Mouse (Mus musculus): ENCODE results near the gene Gm29423.
"Not testable (repeated sequence)": the region's sequence is repeated elsewhere in the genome, so short reads cannot be mapped to it uniquely, and the experiment has no call there.

Gene Gm29423

DNA sequence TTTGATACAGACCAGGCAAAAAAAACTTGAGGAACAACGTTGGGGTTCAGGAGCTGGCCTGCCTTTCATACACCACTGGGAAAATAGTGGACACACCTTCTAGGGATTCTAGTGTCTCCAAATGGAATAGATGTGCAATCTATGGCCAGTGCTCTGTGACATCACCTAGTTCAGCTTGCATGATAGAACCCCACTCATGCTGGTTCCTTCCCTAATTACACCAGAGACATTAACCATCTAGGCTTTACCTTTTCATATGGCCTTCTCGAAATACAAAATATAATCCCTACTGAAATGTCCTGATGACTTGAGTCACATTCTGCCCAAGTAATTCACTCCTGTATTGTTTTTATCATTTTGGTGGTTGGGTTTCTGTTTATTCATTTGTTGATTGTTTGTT, at the start of gene Gm29423, which contains the start of gene Gm29644:
Gm29423 (minus strand) TSS at position 101 of the 400 bp plus-strand sequence.
Gm29644 (minus strand) TSS at position 157 of the 400 bp plus-strand sequence.
- in situ Hi-C loops (cut with MboI; ENCODE audit: unreplicated experiment in 2 of 2): not testable (repeated sequence)

DNA sequence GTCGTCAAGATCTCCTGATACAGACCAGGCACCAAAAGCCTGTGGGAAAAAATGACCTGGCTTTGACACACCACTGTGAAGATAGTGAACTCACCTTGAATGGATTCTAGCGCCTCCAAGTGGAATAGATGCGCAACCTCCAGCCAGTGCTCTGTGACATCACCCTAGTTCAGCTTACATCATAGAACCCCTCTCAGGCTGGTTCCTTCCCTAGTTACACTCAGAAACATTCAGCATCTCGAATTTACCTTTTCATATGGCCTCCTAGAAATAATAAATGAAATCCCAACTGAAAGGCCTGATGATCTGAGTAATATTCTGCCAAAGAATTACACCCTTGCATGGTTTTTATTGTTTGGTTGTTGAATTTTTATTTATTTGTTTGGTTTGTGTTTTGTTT, 29.5 kb downstream of the Gm29423 start, which contains the start of gene Gm21118:
Gm21118 (minus strand) TSS at position 101 of the 400 bp plus-strand sequence.
- in situ Hi-C loops (cut with MboI; ENCODE audit: unreplicated experiment in 2 of 2): not testable (repeated sequence)
